Mouse (Mus musculus): ENCODE data around the gene Wwox.

The Wwox gene

GRCm38 (mm10) chr8:114853765-114854164 is 414.3 kb downstream of the Wwox start:
- DNase-seq (ENCODE audit: inconsistent ontology term) = no peak

- peak; percentile 26 for DNase-seq (ENCODE audit: inconsistent ontology term)
Observed at GRCm38 (mm10) chr8:114855833-114856232, 416.4 kb downstream of the Wwox start.

GRCm38 (mm10) chr8:114865911-114866310 is 426.5 kb downstream of the Wwox start:
- DNase-seq (ENCODE audit: inconsistent ontology term) = peak; percentile 92

DNA sequence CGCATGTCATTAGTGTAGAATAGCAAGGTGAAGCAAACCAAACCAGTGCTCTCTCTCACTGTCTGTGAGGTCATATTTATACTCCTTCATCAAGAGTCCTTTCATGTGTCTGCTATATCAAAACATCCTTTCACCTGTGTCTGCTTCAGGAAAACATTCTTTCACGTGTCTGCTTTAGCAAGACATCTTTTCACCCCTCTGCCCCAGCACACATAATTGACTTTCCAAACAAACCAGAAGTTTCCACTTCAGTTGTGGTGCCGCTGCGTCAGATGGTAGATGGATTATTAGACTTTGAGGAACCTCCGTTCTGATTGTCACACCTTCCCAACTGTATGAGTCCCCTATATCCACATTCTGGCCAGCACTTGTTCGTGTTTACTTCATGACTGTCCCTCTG is 429.9 kb downstream of the Wwox start:
- no peak for DNase-seq (ENCODE audit: inconsistent ontology term)

GRCm38 (mm10) chr8:114870410-114870809 is 431.0 kb downstream of the Wwox start:
- DNase-seq (ENCODE audit: inconsistent ontology term) = no peak

DNA sequence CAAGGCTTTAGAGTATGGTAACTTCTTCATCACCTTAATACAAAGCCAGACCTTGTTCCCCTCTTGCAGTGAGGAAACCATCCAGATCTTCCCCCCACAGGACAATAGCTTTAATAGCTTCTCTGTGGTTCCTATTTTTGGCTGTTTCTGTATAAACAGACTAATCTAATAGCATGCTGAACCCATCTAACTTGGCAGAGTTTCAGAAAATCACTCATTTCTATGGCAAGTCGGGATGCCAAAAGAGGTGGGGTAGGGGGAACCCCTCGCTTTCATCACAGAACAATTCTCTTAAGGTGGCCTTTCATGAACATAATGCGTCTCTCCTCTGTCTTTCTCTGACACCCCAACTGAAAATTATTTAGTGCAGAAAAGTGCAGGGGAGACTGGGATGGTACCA is 433.0 kb downstream of the Wwox start:
- DNase-seq (ENCODE audit: inconsistent ontology term) = peak; percentile 60

- DNase-seq (ENCODE audit: inconsistent ontology term) = no peak
Observed at GRCm38 (mm10) chr8:114875161-114875560, 435.7 kb downstream of the Wwox start.

DNA sequence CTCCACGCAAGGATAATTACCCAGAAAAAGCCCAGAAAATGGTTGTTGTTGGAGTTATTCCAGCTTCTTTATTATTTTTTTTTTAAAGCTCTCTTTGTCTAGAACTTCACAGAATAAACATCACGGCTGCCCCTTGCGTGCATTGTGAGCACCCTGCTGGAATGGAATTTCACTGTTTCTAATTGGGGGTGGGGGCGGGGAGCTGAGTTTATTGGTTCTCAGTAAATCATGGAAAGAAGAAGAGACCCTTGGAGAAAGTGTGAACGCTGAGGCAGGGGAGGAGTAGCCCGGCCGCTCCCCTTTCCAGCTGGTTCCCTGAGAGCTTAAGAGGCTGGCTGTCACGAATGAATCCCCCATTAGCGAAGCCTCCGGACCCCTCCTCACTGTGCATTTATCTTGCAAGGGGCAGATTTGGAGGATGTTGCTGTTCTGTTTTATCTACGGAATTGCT is 436.7 kb downstream of the Wwox start:
- peak; percentile 84 for DNase-seq (ENCODE audit: inconsistent ontology term)

DNA sequence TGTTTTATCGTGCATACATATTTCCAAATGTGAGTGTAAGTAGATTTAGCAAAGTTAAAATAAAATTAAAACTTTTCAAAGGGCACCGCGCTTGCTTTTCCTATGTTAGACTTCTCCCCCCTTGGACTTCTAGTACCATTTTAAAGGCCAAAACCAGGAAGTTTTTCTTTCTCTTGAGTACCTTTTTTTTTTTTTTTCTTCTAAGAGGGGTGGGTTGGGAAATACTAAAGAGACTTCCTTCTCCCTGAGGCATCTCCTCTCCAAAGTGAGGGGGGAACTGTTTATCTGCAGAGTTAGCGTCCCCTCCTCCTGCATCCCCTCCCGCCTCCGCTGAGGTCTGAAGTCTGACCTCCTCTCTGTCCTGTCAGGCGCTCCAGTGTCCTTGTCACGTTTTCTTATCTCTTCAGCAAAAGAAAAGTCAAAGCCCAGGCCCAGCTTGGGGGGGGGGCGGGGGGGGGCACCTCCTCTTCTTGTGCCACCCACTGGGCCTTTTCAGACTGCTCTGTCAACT is 437.3 kb downstream of the Wwox start:
- no peak for DNase-seq (ENCODE audit: inconsistent ontology term)

- no peak for DNase-seq (ENCODE audit: inconsistent ontology term)
Observed at GRCm38 (mm10) chr8:114877234-114877633, 437.8 kb downstream of the Wwox start.

DNA sequence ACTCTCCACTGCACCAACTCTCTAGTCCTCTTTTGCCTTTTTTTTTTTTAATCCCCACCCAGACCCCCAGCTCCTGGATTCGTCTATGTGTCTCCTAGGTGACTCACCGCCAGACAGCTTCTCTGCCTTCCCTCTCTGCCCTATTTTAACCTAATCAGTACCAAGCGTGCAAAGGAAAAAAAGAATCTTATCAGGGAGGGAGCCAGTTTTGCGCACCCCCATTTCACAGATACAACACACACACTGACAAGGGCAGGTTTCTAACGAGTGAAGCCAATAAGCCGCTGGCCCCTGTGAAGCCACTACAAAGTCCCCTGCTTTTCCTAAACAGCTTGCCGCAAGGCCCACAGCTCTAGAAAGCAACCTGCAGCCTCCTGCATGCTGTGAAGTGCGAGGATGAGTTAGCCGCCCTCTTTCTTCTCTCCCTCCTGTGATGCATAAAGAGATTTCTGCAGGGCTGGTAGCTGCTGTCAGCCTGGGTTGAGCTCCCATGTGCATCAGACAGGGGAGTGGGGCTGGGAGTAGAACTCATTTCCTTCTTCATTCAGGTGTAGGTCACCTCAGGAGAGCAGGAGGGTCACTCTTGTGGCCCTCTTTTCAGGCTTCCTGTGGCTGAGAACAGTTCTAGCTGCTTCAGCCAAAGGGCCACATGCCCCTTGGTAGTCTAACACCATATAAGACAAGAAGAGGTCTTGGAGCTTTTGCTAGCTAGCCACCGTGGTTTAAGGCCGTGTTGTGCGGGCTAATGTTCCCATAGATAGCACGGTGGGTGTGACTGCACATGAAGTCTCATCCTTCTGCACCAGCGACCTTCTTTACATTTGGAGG is 439.2 kb downstream of the Wwox start:
- no peak for DNase-seq (ENCODE audit: inconsistent ontology term)

DNA sequence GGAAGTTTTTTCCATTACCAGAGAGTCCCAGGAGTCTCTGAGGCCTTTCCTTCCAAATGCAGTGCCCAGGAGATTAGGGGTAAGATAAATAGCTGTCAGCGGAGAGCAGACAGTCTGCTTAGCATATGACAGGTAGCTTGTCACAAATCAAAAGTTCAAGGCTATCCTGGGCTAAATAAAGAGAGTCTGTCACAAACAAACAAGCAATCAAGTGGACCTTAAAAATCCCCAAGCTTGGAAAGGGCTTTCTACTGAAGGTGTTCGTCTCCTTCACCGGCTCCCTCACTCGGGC is 439.8 kb downstream of the Wwox start:
- DNase-seq (ENCODE audit: inconsistent ontology term) = no peak

DNA sequence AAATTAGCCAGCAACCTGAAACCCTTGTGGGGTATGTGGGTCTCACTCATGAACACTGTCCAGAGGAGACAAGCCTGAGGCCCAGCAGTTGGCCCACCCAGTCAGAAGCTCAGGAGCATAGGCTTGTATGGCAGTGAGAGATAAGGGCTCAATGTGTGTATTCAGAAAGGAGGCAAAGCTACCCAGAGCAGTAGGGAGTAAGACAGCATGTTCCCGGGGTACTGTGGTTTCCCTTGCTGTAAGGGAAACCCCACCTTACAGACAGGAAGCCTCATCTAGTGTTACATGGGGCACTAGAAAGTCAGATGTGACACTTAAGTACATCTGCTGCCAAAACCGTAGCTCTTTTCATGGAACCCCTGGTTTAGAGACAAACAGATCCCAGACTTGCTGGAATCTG is 440.2 kb downstream of the Wwox start:
- no peak for DNase-seq (ENCODE audit: inconsistent ontology term)

DNA sequence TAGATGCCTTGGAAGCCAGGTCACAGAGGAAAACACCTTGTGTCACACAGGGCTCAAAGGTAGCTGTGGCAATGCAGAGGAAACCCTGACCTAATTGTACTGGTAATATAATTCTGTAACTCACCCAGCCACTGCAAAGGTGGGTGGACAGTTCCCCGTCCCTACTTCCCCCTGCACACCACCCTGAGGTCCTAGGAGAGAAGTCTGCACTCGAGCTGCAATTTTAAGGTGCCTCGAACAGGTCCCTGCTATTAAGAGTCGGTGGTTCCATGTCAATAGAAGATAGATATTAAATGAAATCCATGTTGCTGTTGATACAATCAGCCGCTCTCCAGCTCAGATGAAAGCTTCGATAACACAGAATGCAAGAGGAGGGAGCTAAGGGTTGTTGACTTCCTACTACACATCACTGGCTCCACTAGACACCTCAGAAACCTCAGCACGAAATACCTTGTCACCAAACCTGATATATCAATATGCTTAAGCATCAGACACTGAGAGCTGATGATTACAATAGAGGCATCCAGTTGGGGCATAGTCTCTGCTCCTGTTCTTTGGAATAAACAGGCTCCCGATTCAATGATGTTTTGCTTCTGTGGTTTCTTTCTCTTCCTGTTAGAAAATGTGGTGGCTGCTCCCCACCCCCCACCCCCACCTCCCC is 441.1 kb downstream of the Wwox start:
- DNase-seq (ENCODE audit: inconsistent ontology term) = no peak

DNA sequence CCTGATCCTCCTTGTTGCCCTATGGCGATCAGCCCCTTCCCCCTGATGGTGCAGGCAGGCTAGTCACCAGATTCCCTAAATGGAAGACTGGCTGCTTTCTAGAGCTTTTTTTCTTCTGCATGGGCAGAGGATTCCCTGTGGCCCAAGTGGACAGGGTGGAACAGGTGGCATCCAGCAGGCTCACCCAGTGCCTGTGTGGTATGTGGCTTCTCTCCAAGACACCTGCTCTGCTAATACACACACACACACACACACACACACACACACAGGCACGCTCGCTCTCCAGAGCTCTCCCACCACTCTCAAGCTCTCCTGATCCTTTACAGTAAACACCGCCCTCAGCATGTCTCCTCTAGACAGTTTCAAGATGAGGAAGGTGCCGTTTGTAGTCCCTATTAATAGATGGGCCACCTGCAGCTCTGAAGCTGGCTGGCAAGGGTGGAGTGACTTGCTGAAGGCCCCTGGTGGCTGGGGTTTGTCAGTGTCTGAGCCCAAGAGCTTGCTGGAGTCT is 442.5 kb downstream of the Wwox start:
- no peak for DNase-seq (ENCODE audit: inconsistent ontology term)

DNA sequence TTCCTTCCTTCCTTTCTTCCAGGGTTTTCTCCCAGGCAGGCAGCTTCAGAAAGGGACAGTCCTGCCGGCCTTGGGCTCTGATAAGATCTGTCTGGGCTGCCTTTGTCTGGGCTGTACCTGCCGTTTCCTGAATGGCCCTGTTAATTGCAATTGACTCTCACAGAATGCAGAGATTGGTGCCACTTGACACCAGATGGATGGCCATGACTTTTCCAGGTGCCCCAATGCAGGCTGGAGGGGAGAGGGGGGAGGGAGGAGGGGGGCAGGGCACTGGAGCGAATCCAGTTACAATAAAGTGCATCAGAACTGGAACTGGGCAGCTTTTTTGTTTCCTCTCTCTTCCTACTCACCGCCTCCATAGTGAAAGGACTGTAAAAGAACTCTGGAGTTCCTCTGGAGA is 443.0 kb downstream of the Wwox start:
- no peak for DNase-seq (ENCODE audit: inconsistent ontology term)

- no peak for DNase-seq (ENCODE audit: inconsistent ontology term)
Observed at GRCm38 (mm10) chr8:114882936-114883606, 443.6 kb downstream of the Wwox start.

- DNase-seq (ENCODE audit: inconsistent ontology term) = no peak
Observed at GRCm38 (mm10) chr8:114883967-114884366, 444.5 kb downstream of the Wwox start.

GRCm38 (mm10) chr8:114885026-114885592 is 445.7 kb downstream of the Wwox start:
- DNase-seq (ENCODE audit: inconsistent ontology term) = no peak

- DNase-seq (ENCODE audit: inconsistent ontology term) = no peak
Observed at GRCm38 (mm10) chr8:114888388-114888787, 448.9 kb downstream of the Wwox start.

- no peak for DNase-seq (ENCODE audit: inconsistent ontology term)
Observed at GRCm38 (mm10) chr8:114889578-114890374, 450.3 kb downstream of the Wwox start.
